Mouse (Mus musculus): Measurements from ENCODE around the gene Gsx1. TPM values are rescaled to one million over a fixed set of nuclear protein-coding genes. Genes with fewer than 3 reads are reported as not detected.

Gene Gsx1
- polyA plus RNA-seq (2012; rRNA removed) (0.02 TPM in 1 of 2 replicates, not detected in the other), polyA plus RNA-seq (2014; fragmentation: Nextera tagmentation; extraction: Ambion mirVana) (not detected in 2 replicates)

DNA sequence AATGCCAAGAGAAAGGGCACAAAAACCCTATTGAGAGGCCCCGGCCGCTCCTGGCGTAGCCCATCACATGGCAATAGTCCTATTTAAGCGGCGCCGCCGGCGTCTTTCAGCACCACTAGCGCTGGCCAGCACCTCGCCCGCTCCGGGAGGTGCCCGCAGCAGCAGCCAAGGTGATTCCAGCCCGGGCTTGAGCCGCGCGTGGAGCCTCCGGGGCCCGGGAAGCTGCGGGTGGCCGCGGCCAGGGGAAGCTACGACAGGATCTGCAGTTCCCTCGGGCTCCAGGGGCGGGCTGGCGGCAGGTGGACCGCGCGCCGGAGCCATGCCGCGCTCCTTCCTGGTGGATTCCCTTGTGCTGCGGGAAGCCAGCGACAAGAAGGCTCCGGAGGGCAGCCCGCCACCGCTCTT, at the start of gene Gsx1:
Gsx1 (plus strand) TSS at position 126 of the 405 bp plus-strand sequence.
- peaks cover 88% of the 10 kb centered on the region for H3K27me3 ChIP-seq (ENCODE audit: control insufficient read depth, insufficient read depth, low read length)
- no peak within 1 kb of the TSS for H3K4me3 ChIP-seq (ENCODE audit: insufficient read depth in 1 of 2, low read depth in 2 of 2, low read length in 2 of 2)
- no peak within 1 kb of the TSS for H3K9ac ChIP-seq (replicated peaks)
- DNase-seq (ENCODE audit: low read depth in 3 of 3, low spot score in 3 of 3) (peak in 2 of 3 experiments; percentile 16 to 20), ATAC-seq (ENCODE audit: insufficient read depth) (no peak)
- peak within 1 kb of the TSS; percentile 34 for H3K4me2 ChIP-seq (ENCODE audit: low read depth)
- TF ChIP-seq EP300 (IDR thresholded peaks at IDR 0.05; ENCODE audit: low read depth) (no peak), CTCF (IDR thresholded peaks at IDR 0.05; ENCODE audit: low read depth) (no peak)
- H3K36me3 ChIP-seq (replicated peaks; ENCODE audit: control insufficient read depth, insufficient read depth, low read depth), result no peaks in the 10 kb centered on the region
- H3K27ac ChIP-seq, result no peak within 1 kb of the TSS
- H3K4me1 ChIP-seq (replicated peaks; ENCODE audit: control insufficient read depth in 2 of 2, insufficient read depth in 2 of 2, low read length in 1 of 2), result no peaks in the 10 kb centered on the region
- WGBS (ENCODE audit: insufficient replicate concordance), result 2% methylated on average over 37 of the region's 37 CpGs
- no peaks in the 10 kb centered on the region for H3K9me3 ChIP-seq (ENCODE audit: control insufficient read depth, low read length)

DNA sequence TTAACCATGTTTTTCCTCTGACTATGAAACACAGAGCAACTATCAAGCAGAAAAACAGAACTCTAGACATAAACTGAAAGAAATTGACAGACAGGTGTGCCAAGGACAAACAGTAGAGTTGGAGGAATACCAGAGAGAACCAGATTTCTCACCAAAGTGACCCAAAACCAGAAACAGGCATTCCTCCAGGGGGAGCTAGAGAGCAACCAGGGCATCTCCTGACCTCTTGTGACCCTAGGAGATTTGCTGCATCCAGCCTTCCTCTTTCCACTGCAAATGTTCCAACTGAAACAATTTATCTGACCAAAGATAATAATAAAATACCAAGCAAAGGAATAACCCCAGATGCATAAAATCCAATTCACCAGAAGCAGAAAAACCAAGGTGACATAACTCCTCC, 41.2 kb upstream of the Gsx1 start:
- H3K4me3 ChIP-seq (ENCODE audit: insufficient read depth in 1 of 2, low read depth in 2 of 2, low read length in 2 of 2), result no peak overlapping the region
- no peaks in the 10 kb centered on the region for H3K27me3 ChIP-seq (ENCODE audit: control insufficient read depth, insufficient read depth, low read length)
- H3K4me1 ChIP-seq (replicated peaks; ENCODE audit: control insufficient read depth in 2 of 2, insufficient read depth in 2 of 2, low read length in 1 of 2), result no peaks in the 10 kb centered on the region
- no peaks in the 10 kb centered on the region for H3K36me3 ChIP-seq (replicated peaks; ENCODE audit: control insufficient read depth, insufficient read depth, low read depth)
- H3K9ac ChIP-seq (replicated peaks), result no peak overlapping the region
- no peaks in the 10 kb centered on the region for H3K9me3 ChIP-seq (ENCODE audit: control insufficient read depth, low read length)
- H3K4me2 ChIP-seq (ENCODE audit: low read depth), result no peak overlapping the region
- ATAC-seq (ENCODE audit: insufficient read depth) (no peak), DNase-seq (ENCODE audit: low read depth in 3 of 3, low spot score in 3 of 3) (no peak)
- H3K27ac ChIP-seq, result no peak overlapping the region
- TF ChIP-seq EP300 (IDR thresholded peaks at IDR 0.05; ENCODE audit: low read depth) (no peak), CTCF (IDR thresholded peaks at IDR 0.05; ENCODE audit: low read depth) (peak; percentile 63)

DNA sequence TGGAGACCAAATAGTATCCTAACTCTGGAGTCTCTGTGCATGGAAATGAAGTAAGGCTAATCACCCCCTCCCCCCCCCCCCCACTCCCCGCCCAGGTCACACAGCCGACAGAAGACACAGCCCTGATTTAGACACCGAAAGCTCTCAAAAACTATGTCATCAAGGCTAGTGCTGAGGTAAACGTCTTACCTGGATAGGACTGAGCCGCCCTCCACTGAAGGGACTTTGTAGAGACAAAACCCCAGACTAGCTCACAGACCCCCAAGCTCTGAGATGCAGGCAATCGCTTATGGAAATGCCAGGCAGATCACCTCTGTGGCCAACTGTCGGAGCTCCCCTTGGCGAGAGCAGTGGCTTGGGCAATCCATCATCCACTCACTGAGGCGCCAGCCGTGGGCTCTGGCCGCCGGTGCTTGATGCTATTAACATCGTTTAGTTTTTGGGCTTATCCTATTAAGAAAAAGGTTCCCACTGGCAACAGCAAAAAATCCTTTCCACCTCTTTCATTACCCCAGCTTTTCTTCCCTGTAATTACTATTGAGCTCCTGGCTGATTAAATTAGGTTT, 33.6 kb upstream of the Gsx1 start:
- WGBS (ENCODE audit: insufficient replicate concordance), result 21% methylated on average over 12 of the region's 13 CpGs
- H3K4me3 ChIP-seq (ENCODE audit: insufficient read depth in 1 of 2, low read depth in 2 of 2, low read length in 2 of 2), result no peak overlapping the region
- H3K9me3 ChIP-seq (ENCODE audit: control insufficient read depth, low read length), result no peaks in the 10 kb centered on the region
- H3K4me1 ChIP-seq (replicated peaks; ENCODE audit: control insufficient read depth in 2 of 2, insufficient read depth in 2 of 2, low read length in 1 of 2), result no peaks in the 10 kb centered on the region
- DNase-seq (ENCODE audit: low read depth in 3 of 3, low spot score in 3 of 3) (no peak), ATAC-seq (ENCODE audit: insufficient read depth) (no peak)
- H3K36me3 ChIP-seq (replicated peaks; ENCODE audit: control insufficient read depth, insufficient read depth, low read depth), result no peaks in the 10 kb centered on the region
- no peak overlapping the region for H3K4me2 ChIP-seq (ENCODE audit: low read depth)
- H3K27ac ChIP-seq, result no peak overlapping the region
- H3K9ac ChIP-seq (replicated peaks), result no peak overlapping the region
- H3K27me3 ChIP-seq (ENCODE audit: control insufficient read depth, insufficient read depth, low read length), result no peaks in the 10 kb centered on the region; the same call in 1 of the 2 replicates
- TF ChIP-seq CTCF (IDR thresholded peaks at IDR 0.05; ENCODE audit: low read depth), result no peak
- no peak for TF ChIP-seq EP300 (IDR thresholded peaks at IDR 0.05; ENCODE audit: low read depth)

DNA sequence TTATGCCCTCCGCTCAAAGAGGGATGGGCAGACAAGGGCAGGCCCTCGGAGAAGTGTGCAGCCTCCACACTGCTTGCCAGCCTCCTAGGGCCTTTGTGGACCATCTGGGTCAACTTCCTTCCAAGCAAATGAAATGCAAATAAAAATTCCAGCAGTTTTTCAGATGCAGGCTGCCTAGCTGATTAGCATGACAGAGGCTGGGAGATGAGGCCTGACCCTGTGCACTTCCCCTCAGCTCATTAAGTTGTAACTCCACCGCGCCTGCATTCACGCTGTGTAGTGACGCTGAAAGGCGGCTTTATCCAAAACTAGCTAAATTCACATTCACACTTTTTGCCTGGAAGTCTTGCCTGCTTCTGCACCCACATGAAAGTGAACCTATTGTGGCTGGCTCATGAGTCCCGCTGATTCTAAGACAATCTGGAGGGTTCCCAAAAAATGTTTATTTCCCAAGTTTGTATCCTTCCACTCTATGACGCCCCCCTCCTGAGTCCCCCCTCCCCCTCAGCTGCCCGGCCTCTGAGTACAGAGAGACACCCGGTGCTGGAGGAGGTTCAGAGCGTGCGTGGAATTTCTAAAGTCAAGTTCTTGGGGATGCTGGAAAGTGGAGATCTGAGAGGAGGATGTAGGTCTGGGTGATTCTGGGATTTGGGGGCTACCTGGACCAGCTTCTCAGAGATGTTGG, 32.9 kb upstream of the Gsx1 start:
- Histone ChIP-seq H3K27ac (no peak overlapping the region), H3K27me3 (ENCODE audit: control insufficient read depth, insufficient read depth, low read length) (no peaks in the 10 kb centered on the region; the same call in 1 of the 2 replicates), H3K36me3 (replicated peaks; ENCODE audit: control insufficient read depth, insufficient read depth, low read depth) (no peaks in the 10 kb centered on the region), H3K4me1 (replicated peaks; ENCODE audit: control insufficient read depth in 2 of 2, insufficient read depth in 2 of 2, low read length in 1 of 2) (no peaks in the 10 kb centered on the region), H3K9me3 (ENCODE audit: control insufficient read depth, low read length) (no peaks in the 10 kb centered on the region), H3K4me2 (ENCODE audit: low read depth) (no peak overlapping the region), H3K4me3 (ENCODE audit: insufficient read depth in 1 of 2, low read depth in 2 of 2, low read length in 2 of 2) (no peak overlapping the region), H3K9ac (replicated peaks) (no peak overlapping the region)
- TF ChIP-seq CTCF (IDR thresholded peaks at IDR 0.05; ENCODE audit: low read depth) (no peak), EP300 (IDR thresholded peaks at IDR 0.05; ENCODE audit: low read depth) (no peak)
- 29% methylated on average over 13 of the region's 13 CpGs for WGBS (ENCODE audit: insufficient replicate concordance)
- ATAC-seq (ENCODE audit: insufficient read depth) (no peak), DNase-seq (ENCODE audit: low read depth in 3 of 3, low spot score in 3 of 3) (no peak)

DNA sequence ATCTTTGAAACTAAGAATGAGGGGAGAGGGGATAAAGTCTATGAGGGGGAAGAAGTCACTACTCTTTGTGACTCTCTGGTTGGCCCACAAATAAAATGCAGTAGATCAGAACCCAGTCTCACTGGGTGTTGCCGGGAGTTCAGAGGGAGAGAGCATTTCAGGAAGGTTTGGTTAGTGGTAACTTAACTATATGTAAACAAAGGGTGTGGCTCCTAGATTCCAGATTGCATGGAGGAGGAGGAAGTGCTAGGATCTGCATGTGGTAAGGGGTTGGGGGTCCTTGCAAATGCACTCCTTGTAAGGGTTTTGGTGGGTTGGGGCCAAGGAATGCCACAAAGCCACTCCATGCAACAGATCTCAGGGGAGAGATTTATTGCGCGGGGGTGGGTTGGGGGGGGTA, 32.1 kb upstream of the Gsx1 start:
- WGBS (ENCODE audit: insufficient replicate concordance), result 23% methylated on average over 3 of the region's 3 CpGs
- no peak for DNase-seq (ENCODE audit: low read depth in 3 of 3, low spot score in 3 of 3)
- no peak overlapping the region for H3K4me3 ChIP-seq (ENCODE audit: insufficient read depth in 1 of 2, low read depth in 2 of 2, low read length in 2 of 2)
- no peaks in the 10 kb centered on the region; the same call in 1 of the 2 replicates for H3K27me3 ChIP-seq (ENCODE audit: control insufficient read depth, insufficient read depth, low read length)
- H3K36me3 ChIP-seq (replicated peaks; ENCODE audit: control insufficient read depth, insufficient read depth, low read depth), result no peaks in the 10 kb centered on the region
- H3K4me1 ChIP-seq (replicated peaks; ENCODE audit: control insufficient read depth in 2 of 2, insufficient read depth in 2 of 2, low read length in 1 of 2), result no peaks in the 10 kb centered on the region
- no peak overlapping the region for H3K9ac ChIP-seq (replicated peaks)
- H3K27ac ChIP-seq, result no peak overlapping the region
- no peak for TF ChIP-seq CTCF (IDR thresholded peaks at IDR 0.05; ENCODE audit: low read depth)
- TF ChIP-seq EP300 (IDR thresholded peaks at IDR 0.05; ENCODE audit: low read depth), result no peak
- no peaks in the 10 kb centered on the region for H3K9me3 ChIP-seq (ENCODE audit: control insufficient read depth, low read length)
- no peak for ATAC-seq (ENCODE audit: insufficient read depth)
- no peak overlapping the region for H3K4me2 ChIP-seq (ENCODE audit: low read depth)

All from liver, embryonic 14.5 days (tissue).